Mouse (Mus musculus) layer of hippocampus, adult 18-20 months (tissue): ENCODE results near the gene Thap11. TPM values are rescaled to one million over a fixed set of nuclear protein-coding genes. Genes with fewer than 3 reads are reported as not detected.

ENCODE experiments used
- DNase-seq, 2 experiments: peaks; one replicate each; pipeline ENCODE4 v3.0.0; 2022; ENCODE audit warnings: low spot score in 2 of 2
- total RNA-seq, 2 experiments: library from RNA; stranded (reverse); gene quantifications; 2 replicates each; pipeline ENCODE4 v1.2.3; 2021

Thap11 gene
- total RNA-seq, 2 experiments from 2014 or later = 43.0 to 46.5 TPM

DNA sequence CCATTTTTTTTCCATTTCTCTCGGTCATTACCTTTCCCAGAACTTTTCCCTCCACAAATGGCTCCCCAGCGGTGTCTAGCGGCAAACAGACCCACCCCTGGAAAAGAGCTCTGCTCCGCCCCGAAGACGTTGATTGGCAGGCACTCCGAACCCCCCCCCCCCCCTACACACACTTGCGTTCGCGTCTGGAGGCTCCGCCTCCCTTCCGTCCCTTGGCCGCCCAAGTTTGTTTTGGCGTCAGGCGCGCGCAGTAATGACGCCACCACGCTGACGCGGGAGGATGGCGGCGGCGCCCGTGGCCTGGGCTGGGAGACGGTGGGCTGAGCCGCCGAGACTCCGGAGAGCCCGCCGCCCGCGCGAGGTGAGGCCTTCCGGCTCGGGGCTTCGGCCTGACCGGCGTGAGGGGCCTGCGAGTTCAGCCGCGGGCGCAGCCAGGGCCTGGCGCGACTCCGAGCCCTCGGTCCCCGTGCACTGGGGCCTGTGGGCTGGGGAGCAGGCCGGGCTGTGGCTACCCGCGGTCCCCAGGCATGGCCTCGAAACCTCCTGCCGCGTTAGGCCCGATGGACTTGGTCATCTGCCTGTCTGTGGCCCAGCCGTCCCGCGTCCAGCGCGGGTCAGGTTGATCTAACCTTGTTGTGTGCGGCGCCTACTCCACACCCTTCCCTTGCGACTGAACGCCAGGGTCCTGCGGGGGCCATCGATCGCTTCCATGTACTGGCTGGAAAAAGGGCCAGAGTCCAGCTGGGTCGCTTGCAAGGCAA, 45.4 kb downstream of the Thap11 start, which contains the start of gene Pskh1:
Gene Pskh1 (plus strand): TSS at position 262 of the 761 bp plus-strand sequence.
- DNase-seq = peak; percentile 89 to 93

DNA sequence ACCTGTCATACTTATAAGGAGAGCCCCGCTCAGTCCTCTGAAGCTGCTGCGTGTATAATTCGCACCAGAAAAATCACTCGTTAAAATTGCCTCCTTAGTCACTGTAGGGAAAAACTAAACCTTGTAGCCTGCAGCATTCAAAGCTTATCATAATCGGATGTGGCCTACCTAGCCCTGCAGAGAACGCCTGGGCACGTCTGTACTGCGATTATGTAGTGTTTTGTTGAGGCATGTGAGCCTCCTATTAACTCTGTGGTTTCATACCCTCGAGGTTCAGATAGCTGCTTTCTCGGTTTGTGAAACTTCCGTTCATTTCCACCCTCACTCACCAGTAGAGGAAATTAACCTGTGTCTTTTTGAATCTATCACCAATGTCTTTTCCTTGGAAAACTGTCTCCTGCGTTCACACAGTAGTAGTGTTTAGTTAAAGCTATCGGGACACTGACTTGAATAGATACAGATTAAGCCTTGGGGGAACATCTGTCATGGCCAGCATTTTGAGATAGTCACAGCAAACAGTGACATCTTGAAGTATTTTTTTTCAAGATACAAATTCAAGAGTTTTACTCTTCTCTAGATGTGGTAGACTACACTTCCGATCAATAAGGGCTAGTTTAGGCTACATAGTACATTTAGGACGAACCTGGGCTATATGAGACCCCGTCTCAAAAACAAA, 46.1 kb downstream of the Thap11 start:
- no peak for DNase-seq

Other genes with a start within 250 kb of the Thap11 start
- 10 to 100 TPM; 89.8 to 92.1 TPM for gene Ripor1, start 249.9 kb upstream of the Thap11 start, total RNA-seq
- 10 to 100 TPM; 80.7 to 84.5 TPM for gene Ctcf, start 218.6 kb upstream of the Thap11 start, total RNA-seq
- not detected for gene Agrp, start 217.7 kb upstream of the Thap11 start, total RNA-seq
- 10 to 100 TPM; 78.4 to 80.3 TPM for gene Carmil2, start 168.9 kb upstream of the Thap11 start, total RNA-seq
- gene Acd, start 154.0 kb upstream of the Thap11 start, total RNA-seq = 10 to 100 TPM; 46.1 to 47.4 TPM
- gene Pard6a, start 154.0 kb upstream of the Thap11 start, total RNA-seq = 10 to 100 TPM; 34.0 to 34.7 TPM
- under 1 TPM in 1 of 2 experiments, not detected in 1; 0.27 TPM for gene 4933405L10Rik, start 147.5 kb upstream of the Thap11 start, total RNA-seq
- 1 to 10 TPM; 8.8 to 9.6 TPM for gene Enkd1, start 146.9 kb upstream of the Thap11 start, total RNA-seq
- 10 to 100 TPM; 19.0 to 23.3 TPM for gene Gfod2, start 96.5 kb upstream of the Thap11 start, total RNA-seq
- gene Ranbp10, start 27.8 kb upstream of the Thap11 start, total RNA-seq = 10 to 100 TPM; 24.7 to 25.7 TPM
- gene Tsnaxip1, start 27.4 kb upstream of the Thap11 start, total RNA-seq = under 1 TPM in 1 of 2 experiments, not detected in 1; 0.25 TPM
- 10 to 100 TPM; 12.6 to 12.9 TPM for gene Cenpt, start 1.9 kb upstream of the Thap11 start, total RNA-seq
- gene Nutf2, start 5.4 kb downstream of the Thap11 start, total RNA-seq = 10 to 100 TPM; 29.0 to 41.5 TPM
- gene Edc4, start 25.7 kb downstream of the Thap11 start, total RNA-seq = 10 to 100 TPM; 63.6 to 67.4 TPM
- gene Nrn1l, start 38.4 kb downstream of the Thap11 start, total RNA-seq = under 1 TPM; 0.57 to 0.99 TPM
- 1 to 10 TPM; 6.5 to 7.3 TPM for gene Pskh1, start 45.3 kb downstream of the Thap11 start, total RNA-seq
- gene Ctrl, start 78.7 kb downstream of the Thap11 start, total RNA-seq = 1 to 10 TPM; 1.1 to 1.8 TPM
- 10 to 100 TPM; 62.5 to 74.3 TPM for gene Psmb10, start 83.3 kb downstream of the Thap11 start, total RNA-seq
- gene Lcat, start 88.2 kb downstream of the Thap11 start, total RNA-seq = 10 to 100 TPM; 31.7 to 38.4 TPM
- 10 to 100 TPM; 18.6 to 20.8 TPM for gene Slc12a4, start 111.0 kb downstream of the Thap11 start, total RNA-seq
- gene Dpep3, start 124.3 kb downstream of the Thap11 start, total RNA-seq = not detected
- 10 to 100 TPM; 15.6 to 16.2 TPM for gene Dus2, start 136.2 kb downstream of the Thap11 start, total RNA-seq
- not detected for gene Dpep2nb, start 150.8 kb downstream of the Thap11 start, total RNA-seq
- 10 to 100 TPM; 14.3 to 15.4 TPM for gene Ddx28, start 156.8 kb downstream of the Thap11 start, total RNA-seq
- 10 to 100 TPM; 10.9 to 12.0 TPM for gene Nfatc3, start 203.7 kb downstream of the Thap11 start, total RNA-seq